Mouse (Mus musculus): ENCODE measurements around the gene AU040320. TPM values are rescaled to one million over a fixed set of nuclear protein-coding genes. Genes with fewer than 3 reads are reported as not detected.
A peak's percentile ranks its signal among the peaks of the same experiment; 100 is the strongest.

Gene AU040320
- polyA plus RNA-seq, 1 experiment from 2014 or later = 24.1 TPM

- Histone ChIP-seq H3K9me3 (replicated peaks; ENCODE audit: control insufficient read depth, low read length) (no peaks in the 10 kb centered on the region), H3K27ac (ENCODE audit: low read length) (no peak overlapping the region), H3K36me3 (ENCODE audit: control insufficient read depth, insufficient read depth, low read length) (no peaks in the 10 kb centered on the region), H3K27me3 (ENCODE audit: control insufficient read depth, insufficient read depth, low read length) (peaks cover 89% of the 10 kb centered on the region), H3K4me2 (ENCODE audit: low read depth, low read length) (peak overlapping the region; percentile 52), H3K4me3 (replicated peaks; ENCODE audit: low read length) (peak overlapping the region; percentile 41), H3K9ac (ENCODE audit: low read length) (peak overlapping the region; percentile 57), H3K4me1 (ENCODE audit: control insufficient read depth, insufficient read depth, low read length) (peaks cover 13% of the 10 kb centered on the region; the same call in 1 of the 2 replicates)
- 0 out of 2 replicates have a peak, but pooled peaks have one; percentile 35 for ATAC-seq (ENCODE audit: insufficient read depth, low FRiP score)
- WGBS = 2% methylated on average over 57 of the region's 62 CpGs
Observed at GRCm38 (mm10) chr4:126735382-126736000, 17.9 kb upstream of the AU040320 start.

- peak within 1 kb of the TSS; percentile 57 for H3K9ac ChIP-seq (ENCODE audit: low read length)
Observed at GRCm38 (mm10) chr4:126736001-126736414, 17.3 kb upstream of the AU040320 start, which contains the start of gene Tfap2e. TSS of gene Tfap2e (minus strand) at chr4:126736240.

GRCm38 (mm10) chr4:126739966-126740676 lies 13.2 kb upstream of the AU040320 start:
- Histone ChIP-seq H3K9me3 (replicated peaks; ENCODE audit: control insufficient read depth, low read length) (no peaks in the 10 kb centered on the region), H3K4me1 (ENCODE audit: control insufficient read depth, insufficient read depth, low read length) (peaks cover 10% of the 10 kb centered on the region), H3K4me2 (ENCODE audit: low read depth, low read length) (no peak overlapping the region), H3K36me3 (ENCODE audit: control insufficient read depth, insufficient read depth, low read length) (no peaks in the 10 kb centered on the region), H3K27me3 (ENCODE audit: control insufficient read depth, insufficient read depth, low read length) (peaks cover 45% of the 10 kb centered on the region), H3K9ac (ENCODE audit: low read length) (no peak overlapping the region), H3K4me3 (replicated peaks; ENCODE audit: low read length) (no peak overlapping the region), H3K27ac (ENCODE audit: low read length) (no peak overlapping the region)
- whole genome bisulfite sequencing = 20% methylated on average over 10 of the region's 10 CpGs
- no peak for ATAC-seq (ENCODE audit: insufficient read depth, low FRiP score)

More at GRCm38 (mm10) chr4:126736001-126736414, 17.3 kb upstream of the AU040320 start, which contains the start of gene Tfap2e:
- no peaks in the 10 kb centered on the region for H3K9me3 ChIP-seq (replicated peaks; ENCODE audit: control insufficient read depth, low read length)
- peak within 1 kb of the TSS; percentile 41 for H3K4me3 ChIP-seq (replicated peaks; ENCODE audit: low read length)
- H3K4me2 ChIP-seq (ENCODE audit: low read depth, low read length) = peak within 1 kb of the TSS; percentile 52
- no peaks in the 10 kb centered on the region for H3K36me3 ChIP-seq (ENCODE audit: control insufficient read depth, insufficient read depth, low read length)
- WGBS = 3% methylated on average over 32 of the region's 32 CpGs
- peaks cover 13% of the 10 kb centered on the region; the same call in 1 of the 2 replicates for H3K4me1 ChIP-seq (ENCODE audit: control insufficient read depth, insufficient read depth, low read length)
- ATAC-seq (ENCODE audit: insufficient read depth, low FRiP score) = peak; percentile 45; the same call in 1 of the 2 replicates
- H3K27ac ChIP-seq (ENCODE audit: low read length) = no peak within 1 kb of the TSS
- peaks cover 83% of the 10 kb centered on the region for H3K27me3 ChIP-seq (ENCODE audit: control insufficient read depth, insufficient read depth, low read length)

- H3K9me3 ChIP-seq (replicated peaks; ENCODE audit: control insufficient read depth, low read length) = no peaks in the 10 kb centered on the region
- ATAC-seq (ENCODE audit: insufficient read depth, low FRiP score) = no peak
- H3K4me2 ChIP-seq (ENCODE audit: low read depth, low read length) = no peak overlapping the region; the same call in 1 of the 2 replicates
- no peaks in the 10 kb centered on the region; the same call in none of the 2 replicates for H3K4me1 ChIP-seq (ENCODE audit: control insufficient read depth, insufficient read depth, low read length)
- H3K36me3 ChIP-seq (ENCODE audit: control insufficient read depth, insufficient read depth, low read length) = no peaks in the 10 kb centered on the region
- peaks cover 32% of the 10 kb centered on the region for H3K27me3 ChIP-seq (ENCODE audit: control insufficient read depth, insufficient read depth, low read length)
- peak overlapping the region; percentile 57 for H3K9ac ChIP-seq (ENCODE audit: low read length)
- no peak overlapping the region for H3K4me3 ChIP-seq (replicated peaks; ENCODE audit: low read length)
- WGBS = 4% methylated on average over 12 of the region's 12 CpGs
- no peak overlapping the region for H3K27ac ChIP-seq (ENCODE audit: low read length)
Observed at GRCm38 (mm10) chr4:126741448-126741847, 11.9 kb upstream of the AU040320 start.

GRCm38 (mm10) chr4:126742976-126743375 lies 10.4 kb upstream of the AU040320 start:
- WGBS = 52% methylated on average over 2 of the region's 2 CpGs
- H3K9ac ChIP-seq (ENCODE audit: low read length) = no peak overlapping the region
- no peak overlapping the region for H3K27ac ChIP-seq (ENCODE audit: low read length)
- no peaks in the 10 kb centered on the region; the same call in 1 of the 2 replicates for H3K4me1 ChIP-seq (ENCODE audit: control insufficient read depth, insufficient read depth, low read length)
- H3K9me3 ChIP-seq (replicated peaks; ENCODE audit: control insufficient read depth, low read length) = no peaks in the 10 kb centered on the region
- no peak for ATAC-seq (ENCODE audit: insufficient read depth, low FRiP score)
- H3K27me3 ChIP-seq (ENCODE audit: control insufficient read depth, insufficient read depth, low read length) = peaks cover 18% of the 10 kb centered on the region
- H3K36me3 ChIP-seq (ENCODE audit: control insufficient read depth, insufficient read depth, low read length) = no peaks in the 10 kb centered on the region
- no peak overlapping the region for H3K4me2 ChIP-seq (ENCODE audit: low read depth, low read length)
- no peak overlapping the region for H3K4me3 ChIP-seq (replicated peaks; ENCODE audit: low read length)

GRCm38 (mm10) chr4:126743713-126744112 lies 9.6 kb upstream of the AU040320 start:
- Histone ChIP-seq H3K36me3 (ENCODE audit: control insufficient read depth, insufficient read depth, low read length) (peaks cover 5% of the 10 kb centered on the region; the same call in 1 of the 2 replicates), H3K4me3 (replicated peaks; ENCODE audit: low read length) (no peak overlapping the region), H3K9me3 (replicated peaks; ENCODE audit: control insufficient read depth, low read length) (no peaks in the 10 kb centered on the region), H3K27ac (ENCODE audit: low read length) (no peak overlapping the region), H3K27me3 (ENCODE audit: control insufficient read depth, insufficient read depth, low read length) (peaks cover 10% of the 10 kb centered on the region), H3K4me1 (ENCODE audit: control insufficient read depth, insufficient read depth, low read length) (no peaks in the 10 kb centered on the region; the same call in 1 of the 2 replicates), H3K9ac (ENCODE audit: low read length) (no peak overlapping the region), H3K4me2 (ENCODE audit: low read depth, low read length) (no peak overlapping the region)
- ATAC-seq (ENCODE audit: insufficient read depth, low FRiP score) = no peak
- 26% methylated on average over 11 of the region's 11 CpGs for WGBS

GRCm38 (mm10) chr4:126744831-126745230 lies 8.5 kb upstream of the AU040320 start:
- Histone ChIP-seq H3K27ac (ENCODE audit: low read length) (no peak overlapping the region), H3K4me2 (ENCODE audit: low read depth, low read length) (no peak overlapping the region), H3K36me3 (ENCODE audit: control insufficient read depth, insufficient read depth, low read length) (peaks cover 7% of the 10 kb centered on the region; the same call in 1 of the 2 replicates), H3K27me3 (ENCODE audit: control insufficient read depth, insufficient read depth, low read length) (no peaks in the 10 kb centered on the region), H3K4me1 (ENCODE audit: control insufficient read depth, insufficient read depth, low read length) (peaks cover 5% of the 10 kb centered on the region; the same call in 1 of the 2 replicates), H3K9me3 (replicated peaks; ENCODE audit: control insufficient read depth, low read length) (no peaks in the 10 kb centered on the region), H3K9ac (ENCODE audit: low read length) (no peak overlapping the region), H3K4me3 (replicated peaks; ENCODE audit: low read length) (no peak overlapping the region)
- WGBS = 92% methylated on average over 14 of the region's 14 CpGs
- no peak for ATAC-seq (ENCODE audit: insufficient read depth, low FRiP score)

- Histone ChIP-seq H3K4me2 (ENCODE audit: low read depth, low read length) (no peak overlapping the region), H3K27ac (ENCODE audit: low read length) (no peak overlapping the region), H3K27me3 (ENCODE audit: control insufficient read depth, insufficient read depth, low read length) (no peaks in the 10 kb centered on the region), H3K9me3 (replicated peaks; ENCODE audit: control insufficient read depth, low read length) (no peaks in the 10 kb centered on the region), H3K9ac (ENCODE audit: low read length) (no peak overlapping the region), H3K36me3 (ENCODE audit: control insufficient read depth, insufficient read depth, low read length) (peaks cover 7% of the 10 kb centered on the region; the same call in 1 of the 2 replicates), H3K4me1 (ENCODE audit: control insufficient read depth, insufficient read depth, low read length) (peaks cover 5% of the 10 kb centered on the region; the same call in 1 of the 2 replicates), H3K4me3 (replicated peaks; ENCODE audit: low read length) (no peak overlapping the region)
- ATAC-seq (ENCODE audit: insufficient read depth, low FRiP score) = no peak
- WGBS = 44% methylated on average over 13 of the region's 13 CpGs
Observed at GRCm38 (mm10) chr4:126745506-126746193, 7.7 kb upstream of the AU040320 start.
